Mouse (Mus musculus): ENCODE measurements around the gene Actr3b.
"Not testable (repeated sequence)": the region's sequence is repeated elsewhere in the genome, so short reads cannot be mapped to it uniquely, and the experiment has no call there.

- TF ChIP-seq POLR2A (IDR thresholded peaks at IDR 0.05; ENCODE audit: control insufficient read depth, low read depth, low read length); CTCF (IDR thresholded peaks at IDR 0.05; ENCODE audit: control insufficient read depth, insufficient read depth, insufficient replicate concordance, low read depth, low read length): not testable (repeated sequence)
Observed at GRCm38 (mm10) chr5:25738902-25739301, 20.9 kb upstream of the Actr3b start.

All from testis, adult 2 months (tissue).